Mouse (Mus musculus) lung, postnatal 0 days (tissue): ENCODE measurements around the gene Bri3.

Source experiments
- CTCF ChIP-seq: IDR thresholded peaks from 2 replicates; pipeline ENCODE4 v1.5.1; 2016; ENCODE audit warnings: antibody characterized with exemption, mild to moderate bottlenecking
- EP300 ChIP-seq: IDR thresholded peaks from 2 replicates; pipeline ENCODE4 v1.6.1; 2016; ENCODE audit warnings: antibody characterized with exemption, mild to moderate bottlenecking, control low read depth

GRCm38 (mm10) chr5:144372885-144373284, 128.6 kb downstream of the Bri3 start:
- TF ChIP-seq CTCF, result no peak
- peak; percentile 97 for TF ChIP-seq EP300
